Mouse (Mus musculus) cortical plate, adult 2 months (tissue): Measurements from ENCODE around the gene Mettl17.

Experiments
- CTCF ChIP-seq: fragments of 200-500 bp; IDR thresholded peaks from 2 replicates; pipeline ENCODE4 v1.5.1; 2011; ENCODE audit warnings: mild to moderate bottlenecking, control low read depth, low read length; ENCODE audit not compliant: insufficient read depth; ENCODE audit errors: extremely low read depth
- POLR2A ChIP-seq: fragments of 200-500 bp; IDR thresholded peaks from 2 replicates; pipeline ENCODE4 v1.6.1; 2011; ENCODE audit warnings: mild to moderate bottlenecking, low read length, control low read depth; ENCODE audit not compliant: insufficient read depth; ENCODE audit errors: extremely low read depth

GRCm38 (mm10) chr14:51892191-51892939 lies 7.7 kb downstream of the Mettl17 start, which contains the start of gene Slc39a2:
- no peak for TF ChIP-seq CTCF
- no peak for TF ChIP-seq POLR2A
